Mouse (Mus musculus): ENCODE measurements around the gene App. TPM values are rescaled to one million over a fixed set of nuclear protein-coding genes. Genes with fewer than 3 reads are reported as not detected.
A peak's percentile ranks its signal among the peaks of the same experiment; 100 is the strongest.

Gene App
- total RNA-seq, 4 experiments from 2014 or later: 320 to 378 (median 351) TPM

- DNase-seq: no peak
These were observed 56.0 kb downstream of the App start for GRCm38 (mm10) chr16:85117541-85117940.

DNA sequence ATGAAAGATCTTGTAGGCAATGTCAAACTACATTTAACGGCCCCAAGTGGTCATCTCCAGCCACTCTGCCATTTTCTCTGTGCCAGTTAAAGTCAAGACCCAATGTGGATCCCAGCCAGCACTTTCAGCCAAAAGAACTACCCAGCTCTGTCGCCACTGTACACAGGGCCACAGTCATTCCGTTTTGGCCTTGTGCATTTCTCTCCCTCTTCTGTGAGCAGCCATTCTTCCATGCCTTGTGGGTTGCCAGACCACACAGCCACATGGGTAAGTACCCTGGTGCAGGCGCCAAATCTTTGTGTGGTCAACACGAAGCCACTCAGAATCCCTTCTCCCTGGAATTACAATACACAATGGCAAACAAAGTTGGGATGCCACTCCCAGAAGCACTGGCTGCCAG lies 57.7 kb downstream of the App start:
- no peak for DNase-seq

DNA sequence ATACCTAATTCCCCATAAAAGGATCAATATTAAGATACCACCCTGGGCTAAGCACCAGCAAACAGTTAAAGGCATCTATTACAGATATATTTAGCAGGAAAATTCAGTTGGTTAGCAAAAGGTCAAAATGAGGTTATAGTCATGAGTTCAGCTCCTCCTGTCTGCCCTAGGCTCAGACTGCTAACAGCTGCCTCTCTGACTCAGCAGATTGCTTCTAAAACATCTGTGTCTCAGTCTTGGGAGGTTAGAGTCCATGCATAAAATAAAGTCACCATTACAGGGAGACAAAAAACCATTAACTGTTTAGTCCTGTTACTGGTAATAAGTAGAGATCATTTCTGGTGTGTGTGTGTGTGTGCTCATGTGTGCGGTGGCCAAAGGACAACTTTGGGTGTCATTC lies 58.8 kb downstream of the App start:
- no peak for DNase-seq

GRCm38 (mm10) chr16:85113941-85114340 lies 59.6 kb downstream of the App start:
- DNase-seq: no peak

GRCm38 (mm10) chr16:85112254-85112653 lies 61.3 kb downstream of the App start:
- no peak for DNase-seq

- no peak for DNase-seq
These were observed 63.1 kb downstream of the App start for GRCm38 (mm10) chr16:85110428-85110827.

- no peak for DNase-seq
These were observed 65.1 kb downstream of the App start for GRCm38 (mm10) chr16:85108486-85108885.

DNA sequence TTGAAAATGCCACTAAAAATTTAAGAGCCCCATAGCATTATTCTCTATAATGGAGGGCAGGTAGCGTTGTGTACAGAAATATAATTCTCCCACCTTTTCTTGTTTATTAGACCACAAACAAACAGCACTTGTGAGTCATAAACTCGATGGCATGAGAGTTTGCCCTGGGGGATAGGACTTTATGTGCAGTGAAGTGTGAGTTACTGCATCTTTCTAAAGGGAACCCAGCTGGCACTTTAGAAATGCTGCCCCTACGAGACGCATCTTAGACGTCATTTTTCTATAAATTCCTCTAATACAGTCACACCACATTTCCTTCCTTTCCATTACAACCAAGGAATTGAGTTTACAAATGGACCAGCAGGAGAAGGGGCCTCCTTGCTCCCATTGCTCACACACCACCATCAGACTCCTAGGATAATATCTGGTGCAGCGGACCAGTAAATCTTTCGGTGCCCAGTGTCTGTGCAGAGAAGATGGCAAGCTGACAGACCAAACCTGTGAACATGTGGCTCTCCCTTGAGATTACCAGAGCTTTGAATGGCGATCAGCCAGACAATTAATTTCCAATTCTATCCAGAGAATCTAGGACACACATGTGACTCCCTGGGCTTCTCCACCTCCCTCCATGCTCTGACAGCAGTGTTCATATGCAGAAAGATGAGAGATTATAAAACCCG lies 66.8 kb downstream of the App start:
- no peak for DNase-seq

GRCm38 (mm10) chr16:85105603-85106002 lies 68.0 kb downstream of the App start:
- DNase-seq: no peak

- no peak for DNase-seq
These were observed 70.3 kb downstream of the App start for GRCm38 (mm10) chr16:85103116-85103787.

DNA sequence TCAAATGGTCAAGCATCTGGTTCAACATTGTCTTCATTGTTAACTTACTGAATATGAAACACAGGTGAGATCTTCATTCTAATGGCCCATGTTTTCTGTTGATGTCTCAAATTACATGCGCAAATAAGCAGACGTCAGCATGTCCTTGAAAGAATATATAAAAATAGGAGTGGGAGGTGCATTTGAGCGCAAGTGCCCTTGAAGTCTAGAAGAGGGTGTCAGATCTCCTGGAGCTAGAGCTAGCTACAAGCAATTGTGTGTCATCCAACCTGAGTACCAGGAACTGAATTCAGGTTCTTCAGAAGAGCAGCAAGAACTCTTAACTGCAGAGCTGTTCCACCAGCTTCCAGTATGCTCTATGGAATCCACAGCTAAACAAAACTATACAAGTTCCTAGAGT lies 72.0 kb downstream of the App start:
- no peak for DNase-seq

DNA sequence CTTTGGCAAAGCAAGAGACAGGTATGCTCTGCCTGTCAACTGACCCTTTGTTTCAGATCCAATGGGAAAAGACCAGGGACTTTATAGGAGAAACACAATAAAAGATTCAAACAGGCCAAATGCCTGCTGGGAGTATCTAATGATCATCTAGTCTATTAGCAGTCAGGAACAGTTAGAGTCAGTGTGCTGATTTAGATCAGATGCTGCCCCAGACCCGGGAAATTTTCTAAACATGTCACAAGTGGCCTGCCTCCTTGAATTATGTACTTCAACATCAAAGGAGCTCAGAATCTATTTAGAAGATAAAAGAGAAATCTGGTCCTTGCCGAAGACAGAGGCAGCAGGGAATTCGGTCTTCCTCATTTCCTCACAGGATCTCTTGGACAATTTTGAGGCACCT lies 72.8 kb downstream of the App start:
- peak; percentile 23 for DNase-seq

DNA sequence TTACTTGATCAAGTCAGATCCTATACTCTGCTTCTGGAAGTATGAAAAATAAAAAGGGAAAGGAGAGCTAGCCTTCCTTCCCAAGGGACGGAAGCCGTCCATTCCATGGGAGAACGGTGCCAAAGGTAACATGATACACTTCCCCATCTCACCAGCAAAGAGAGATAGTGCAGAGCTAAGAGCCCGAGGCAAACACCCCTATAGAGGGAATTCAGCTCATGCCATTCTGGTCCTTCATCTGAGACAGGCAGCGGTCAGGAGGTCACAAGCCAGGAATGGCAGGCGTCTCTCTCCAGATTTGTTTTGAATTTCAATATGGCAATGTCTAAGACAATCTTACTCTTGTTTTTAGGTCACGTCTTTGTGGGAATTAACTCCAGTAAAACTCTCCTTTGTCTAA lies 74.1 kb downstream of the App start:
- DNase-seq: no peak

DNA sequence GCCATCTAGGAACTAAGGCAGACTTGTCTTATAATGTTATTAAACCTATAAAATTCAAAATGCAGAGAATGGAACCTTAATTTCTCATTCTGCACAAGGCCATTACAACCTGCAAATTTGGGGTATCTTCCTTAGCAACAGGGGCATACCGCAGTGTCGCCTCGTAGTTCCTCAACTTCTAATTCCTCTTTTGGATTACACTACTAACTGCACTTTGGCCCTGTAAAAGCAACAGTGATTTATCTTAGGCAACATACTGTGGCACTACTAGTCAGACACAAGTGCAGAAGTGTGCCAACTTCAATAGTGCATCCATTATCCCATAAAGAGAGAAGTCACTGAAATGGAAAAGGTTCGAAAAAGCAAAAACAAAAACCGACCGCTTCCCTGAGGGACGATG lies 74.5 kb downstream of the App start:
- DNase-seq: no peak

DNA sequence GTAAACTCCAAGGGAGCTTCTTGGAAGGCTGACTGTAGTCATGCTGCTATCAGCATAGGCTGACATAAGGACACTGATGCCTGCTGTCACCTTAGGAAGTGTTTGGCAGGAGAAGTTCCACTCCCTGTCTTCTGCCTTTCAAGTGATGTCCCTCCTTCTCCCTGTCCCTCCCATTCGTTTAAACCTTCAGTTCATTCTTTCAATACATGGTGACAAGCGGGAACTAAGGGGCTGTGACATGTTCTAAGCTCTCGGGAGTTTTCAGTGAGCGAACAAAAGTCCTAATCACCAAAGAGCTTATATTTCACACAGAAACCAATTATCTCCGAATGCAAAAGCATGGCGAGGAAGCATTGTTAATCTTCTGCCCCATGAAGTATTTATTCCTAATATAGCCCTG lies 77.2 kb downstream of the App start:
- DNase-seq: no peak

DNA sequence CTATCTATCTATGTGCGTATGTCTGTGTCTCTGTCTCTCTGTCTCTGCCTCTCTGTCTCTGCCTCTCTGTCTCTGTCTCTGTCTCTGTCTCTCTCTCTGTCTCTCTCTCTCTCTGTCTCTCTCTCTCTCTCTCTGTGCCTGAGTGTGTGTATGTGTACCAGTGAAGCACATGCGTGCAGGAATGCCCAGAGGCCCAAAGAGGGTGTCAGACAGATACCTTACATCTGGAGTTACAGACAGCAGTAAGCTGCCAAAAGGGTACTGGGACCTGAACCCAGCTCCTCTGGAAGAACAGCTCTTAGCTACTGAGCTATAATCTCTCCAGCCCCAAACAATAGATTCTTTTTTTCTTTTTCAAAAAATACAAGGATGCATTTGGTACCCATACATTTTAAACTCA lies 77.6 kb downstream of the App start:
- no peak for DNase-seq

GRCm38 (mm10) chr16:85092644-85093091 lies 80.9 kb downstream of the App start:
- no peak for DNase-seq

- no peak for DNase-seq
These were observed 81.4 kb downstream of the App start for GRCm38 (mm10) chr16:85092183-85092582.

GRCm38 (mm10) chr16:85090992-85091391 lies 82.6 kb downstream of the App start:
- no peak for DNase-seq

DNA sequence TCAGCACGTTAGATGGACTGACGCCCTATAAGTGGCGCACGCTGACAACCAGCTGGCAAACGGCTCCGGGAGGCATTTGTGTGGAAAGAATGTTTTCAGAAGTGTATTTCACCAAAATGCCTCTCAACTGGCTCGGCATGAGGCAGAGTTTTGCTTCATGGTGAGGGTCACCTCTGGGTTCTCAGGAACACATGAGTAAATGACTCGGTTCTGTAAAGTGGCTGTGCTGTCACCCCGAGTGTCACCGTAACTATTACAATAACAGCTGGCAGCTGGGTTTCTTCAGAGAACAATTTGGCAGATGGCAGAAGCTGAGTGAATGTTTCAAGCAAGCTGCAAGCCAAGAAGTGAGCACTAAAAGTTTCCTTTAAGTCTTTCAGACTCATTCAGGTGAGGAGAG lies 85.4 kb downstream of the App start:
- no peak for DNase-seq

- no peak for DNase-seq
These were observed 87.3 kb downstream of the App start for GRCm38 (mm10) chr16:85086303-85086702.

GRCm38 (mm10) chr16:85085902-85086301 lies 87.7 kb downstream of the App start:
- peak; percentile 42 for DNase-seq

DNA sequence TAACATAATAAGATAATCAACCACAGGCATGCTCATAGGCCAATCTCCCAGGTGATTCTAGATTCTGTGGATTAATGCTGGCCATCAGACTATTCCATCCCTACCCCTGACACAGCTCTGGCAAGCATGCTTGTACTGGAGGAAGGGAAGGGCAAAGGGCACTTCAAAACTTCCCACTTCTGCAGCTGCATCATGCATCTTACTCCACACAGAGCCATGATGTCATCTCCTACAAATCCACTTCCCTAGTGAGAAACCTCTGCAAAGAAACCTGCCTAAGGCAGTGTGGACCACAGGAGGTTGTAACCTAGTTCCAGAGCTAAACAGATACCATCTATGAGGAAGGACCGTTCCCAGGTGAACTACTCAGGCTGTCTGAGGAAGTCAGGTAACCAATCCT lies 89.4 kb downstream of the App start:
- no peak for DNase-seq

GRCm38 (mm10) chr16:85075330-85075729 lies 98.2 kb downstream of the App start:
- DNase-seq: no peak

Measured in adrenal gland, adult 8-10 months (tissue).